Mouse (Mus musculus): Measurements from ENCODE around the gene Psma6.

- no peak for TF ChIP-seq POLR2A (IDR thresholded peaks at IDR 0.05; ENCODE audit: borderline replicate concordance, extremely low read depth, low read depth, low read length)
- no peak for TF ChIP-seq CTCF (IDR thresholded peaks at IDR 0.05; ENCODE audit: insufficient read depth, low read length)
These were observed 62.3 kb downstream of the Psma6 start for GRCm38 (mm10) chr12:55446366-55446745.

Data from lung, adult 2 months (tissue).